Mouse (Mus musculus): ENCODE measurements around the gene Fhit.
"Not testable (repeated sequence)": the region's sequence is repeated elsewhere in the genome, so short reads cannot be mapped to it uniquely, and the experiment has no call there.

Gene Fhit

GRCm38 (mm10) chr14:9976934-9977510 is 1184.8 kb downstream of the Fhit start:
- in situ Hi-C loops (cut with MboI): no loop called here

DNA sequence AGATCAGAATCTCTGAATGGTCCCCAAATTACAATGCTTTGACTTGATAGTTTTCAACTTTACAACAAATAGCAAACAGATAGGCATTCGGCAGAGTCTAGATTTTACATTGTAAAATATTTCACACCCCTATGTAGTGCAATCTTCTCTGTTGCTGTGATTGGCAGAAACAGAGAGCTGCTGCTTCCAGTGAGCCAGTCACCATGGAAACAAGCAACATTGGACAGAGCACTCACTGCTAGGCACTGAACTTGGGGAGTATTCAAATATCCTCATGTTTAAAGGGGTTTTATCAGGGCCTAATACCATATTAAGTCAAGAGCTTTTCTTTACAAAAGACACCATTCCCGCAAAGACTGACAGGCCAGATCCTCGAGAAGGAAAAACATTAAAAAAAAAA is 1187.4 kb downstream of the Fhit start:
- in situ Hi-C loops (cut with MboI): no loop called here

DNA sequence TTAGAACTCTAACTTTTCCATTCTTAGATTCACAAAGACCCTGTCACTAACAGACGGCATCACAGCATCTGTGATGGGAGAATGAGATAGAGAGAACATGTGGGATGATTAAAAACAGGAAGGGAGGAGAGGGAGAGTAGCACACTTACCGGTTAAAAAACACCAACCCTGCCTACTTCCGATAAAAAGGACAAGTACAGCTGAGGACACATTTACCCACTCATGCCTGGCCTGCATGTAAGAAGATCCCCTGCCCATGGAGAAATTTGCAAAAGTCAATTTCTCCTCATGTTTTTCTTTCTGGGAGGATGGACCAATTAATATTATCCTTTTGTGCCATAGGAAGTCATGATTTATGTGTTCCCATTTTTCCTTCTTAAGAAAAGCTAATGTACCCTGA is 1198.0 kb downstream of the Fhit start:
- in situ Hi-C loops (cut with MboI): no loop called here

- in situ Hi-C loops (cut with MboI): no loop called here
Measured at GRCm38 (mm10) chr14:9960396-9960795, 1201.4 kb downstream of the Fhit start.

- in situ Hi-C loops (cut with MboI): no loop called here
Measured at GRCm38 (mm10) chr14:9899494-9899893, 1262.3 kb downstream of the Fhit start.

DNA sequence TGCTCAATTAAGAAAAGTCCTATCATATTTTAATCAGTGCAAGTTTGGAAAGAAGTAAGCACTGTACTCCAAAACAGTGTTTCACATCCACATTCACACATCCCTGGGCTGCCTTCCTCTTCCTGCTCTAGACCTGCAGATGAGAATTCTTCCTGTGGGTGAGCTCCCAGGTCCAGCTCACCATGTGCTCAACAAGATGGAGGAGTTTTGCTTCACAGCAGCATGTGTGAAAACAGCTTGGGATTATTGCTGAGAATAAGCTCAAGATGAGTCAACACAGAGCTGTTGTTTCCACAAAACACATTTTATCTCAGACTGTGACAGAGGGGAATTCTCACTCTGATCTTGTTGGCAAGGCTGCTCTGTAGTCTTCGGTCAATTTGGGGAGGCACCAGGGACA is 1265.3 kb downstream of the Fhit start:
- in situ Hi-C loops (cut with MboI): no loop called here

- in situ Hi-C loops (cut with MboI): no loop called here
Measured at GRCm38 (mm10) chr14:9852041-9852440, 1309.8 kb downstream of the Fhit start.

- in situ Hi-C loops (cut with MboI): no loop called here
Measured at GRCm38 (mm10) chr14:9832290-9832689, 1329.5 kb downstream of the Fhit start.

DNA sequence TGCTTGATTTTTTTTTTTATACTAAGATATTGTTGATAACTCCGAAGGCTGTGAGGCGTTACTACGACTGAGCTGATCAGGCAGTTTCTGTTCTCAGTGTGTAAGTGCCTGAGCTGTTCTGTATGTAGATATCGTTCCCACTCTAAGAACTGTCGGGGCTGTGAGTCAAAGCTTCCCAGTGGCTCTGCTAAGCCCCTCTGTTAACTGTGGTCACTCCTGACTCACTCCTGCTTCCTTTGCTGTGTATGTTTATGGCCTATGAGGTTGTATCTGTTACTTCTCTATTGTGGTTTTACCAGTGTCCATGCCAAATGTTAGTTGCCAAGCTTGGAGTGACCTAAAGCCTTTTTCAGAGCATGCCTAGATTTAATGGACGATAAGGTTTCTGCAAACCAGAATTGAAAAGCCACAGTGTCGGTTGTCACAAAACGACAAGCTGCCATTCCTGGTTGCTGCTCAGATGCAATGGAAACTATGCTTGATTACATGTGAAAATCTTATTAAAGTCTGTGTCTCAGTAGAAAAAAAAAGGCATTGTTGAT is 1333.1 kb downstream of the Fhit start:
- in situ Hi-C loops (cut with MboI): not testable (repeated sequence)

GRCm38 (mm10) chr14:9815963-9816362 is 1345.9 kb downstream of the Fhit start:
- in situ Hi-C loops (cut with MboI): no loop called here

DNA sequence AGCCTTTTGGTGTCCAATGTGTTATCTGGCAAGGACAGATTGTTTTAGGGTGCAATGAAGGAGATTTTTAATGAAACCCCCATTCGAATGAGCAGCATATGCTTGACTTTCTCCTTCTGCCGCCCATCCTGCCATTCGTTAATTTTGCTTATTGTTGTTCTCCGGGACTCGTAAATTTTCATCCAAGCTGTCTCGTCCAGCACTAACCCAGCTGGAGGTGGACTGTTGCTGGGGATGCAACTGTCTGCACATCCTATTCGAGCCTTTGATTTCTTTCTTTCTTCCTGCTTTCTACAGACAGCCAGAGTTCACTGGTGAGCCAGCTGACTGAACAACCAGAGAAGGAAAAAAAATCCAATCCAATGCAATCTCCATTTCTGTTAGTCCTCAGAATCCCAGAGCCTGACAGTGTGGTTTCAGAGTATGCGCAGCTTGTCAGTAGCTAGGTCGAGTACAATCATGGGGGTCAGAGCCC is 1350.0 kb downstream of the Fhit start:
- in situ Hi-C loops (cut with MboI): no loop called here

GRCm38 (mm10) chr14:9811177-9811846 is 1350.5 kb downstream of the Fhit start:
- in situ Hi-C loops (cut with MboI): no loop called here

DNA sequence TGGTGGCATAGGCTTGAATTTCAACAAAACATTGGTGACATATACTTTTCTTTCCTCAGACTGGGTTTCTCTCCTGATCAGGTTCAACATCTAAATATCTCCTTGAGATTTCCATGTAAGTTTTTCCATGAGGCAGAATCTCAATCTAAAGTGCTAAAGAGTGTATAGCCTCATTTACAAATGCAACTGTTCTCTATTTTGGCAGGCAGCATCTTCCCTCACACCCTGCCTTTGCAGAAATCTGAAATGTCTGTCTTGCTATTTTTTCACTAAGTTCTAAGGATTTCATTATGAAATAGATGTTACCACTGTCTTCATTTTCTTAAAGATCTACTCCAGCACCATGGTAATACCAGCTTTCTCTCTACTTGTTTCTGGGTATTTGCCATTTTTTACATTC is 1368.4 kb downstream of the Fhit start:
- in situ Hi-C loops (cut with MboI): no loop called here

GRCm38 (mm10) chr14:9788402-9788950 is 1373.4 kb downstream of the Fhit start:
- in situ Hi-C loops (cut with MboI): no loop called here

GRCm38 (mm10) chr14:9787389-9787788 is 1374.4 kb downstream of the Fhit start:
- in situ Hi-C loops (cut with MboI): no loop called here

DNA sequence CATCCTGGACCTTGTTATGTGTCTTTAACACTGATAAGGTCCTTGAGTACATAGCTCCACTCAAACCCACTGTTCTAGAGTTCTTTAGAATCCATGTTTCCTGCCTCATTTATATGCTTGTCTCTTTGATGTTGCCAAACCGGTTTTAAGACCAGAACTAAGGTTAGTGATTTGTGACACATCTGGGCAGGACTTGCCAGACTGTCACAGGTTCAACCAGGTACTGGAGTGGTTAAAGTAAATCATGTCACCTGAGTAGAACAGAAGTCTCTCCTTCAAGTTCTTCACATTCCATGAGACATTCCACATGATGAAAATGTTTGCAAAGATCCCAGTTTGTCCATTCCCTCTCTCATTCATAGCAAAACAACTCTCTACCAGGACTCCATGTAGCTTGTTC is 1376.0 kb downstream of the Fhit start:
- in situ Hi-C loops (cut with MboI): no loop called here

- in situ Hi-C loops (cut with MboI): no loop called here
Measured at GRCm38 (mm10) chr14:9751341-9751740, 1410.5 kb downstream of the Fhit start.

- in situ Hi-C loops (cut with MboI): no loop called here
Measured at GRCm38 (mm10) chr14:9748709-9749108, 1413.1 kb downstream of the Fhit start.

GRCm38 (mm10) chr14:9721917-9722472 is 1439.8 kb downstream of the Fhit start:
- in situ Hi-C loops (cut with MboI): no loop called here

- in situ Hi-C loops (cut with MboI): no loop called here
Measured at GRCm38 (mm10) chr14:9698621-9699020, 1463.2 kb downstream of the Fhit start.

DNA sequence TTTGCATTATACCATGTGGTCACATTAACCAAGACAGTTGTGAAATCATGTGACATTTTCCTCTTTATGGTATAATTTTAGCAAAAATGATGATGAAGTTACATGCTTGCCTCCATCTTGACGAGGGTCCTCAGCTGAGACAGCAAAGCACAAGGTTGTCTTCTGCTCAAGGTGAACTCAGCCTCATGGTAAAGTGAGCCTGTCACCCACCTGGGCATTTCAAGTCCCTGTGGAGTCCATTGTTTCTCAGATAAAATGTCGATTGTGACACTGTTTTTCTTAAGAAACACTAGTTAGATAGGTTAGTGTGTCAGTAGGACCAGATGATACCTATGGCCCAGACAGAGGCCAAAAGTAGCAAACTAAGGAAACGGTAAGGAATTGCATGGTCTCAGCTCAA is 1464.7 kb downstream of the Fhit start:
- in situ Hi-C loops (cut with MboI): no loop called here

DNA sequence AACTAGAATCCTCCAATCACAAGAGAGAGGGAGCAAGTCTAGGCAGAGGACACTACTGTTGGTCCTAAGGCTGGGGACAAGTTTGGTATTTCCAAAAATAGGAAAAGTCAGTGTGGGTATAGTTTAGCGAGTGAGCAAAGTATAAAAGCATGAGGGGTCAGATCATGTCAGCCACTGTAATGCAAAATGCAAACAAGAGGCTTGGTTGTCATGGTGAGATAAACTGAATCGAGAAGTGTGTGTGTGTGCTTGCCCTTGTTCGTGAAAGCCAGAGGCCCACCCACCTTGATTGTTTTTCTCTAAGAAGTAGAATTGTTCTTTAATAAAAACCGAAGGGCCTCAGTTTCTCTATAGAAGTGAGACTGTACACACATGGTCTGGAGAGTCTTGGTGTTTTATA is 1465.8 kb downstream of the Fhit start:
- in situ Hi-C loops (cut with MboI): no loop called here

- in situ Hi-C loops (cut with MboI): no loop called here
Measured at GRCm38 (mm10) chr14:9695217-9695690, 1466.6 kb downstream of the Fhit start.
